Mouse (Mus musculus): ENCODE measurements around the gene Xlr4b.
A peak's percentile ranks its signal among the peaks of the same experiment; 100 is the strongest.
"Not testable (repeated sequence)": the region's sequence is repeated elsewhere in the genome, so short reads cannot be mapped to it uniquely, and the experiment has no call there.

The Xlr4b gene

DNA sequence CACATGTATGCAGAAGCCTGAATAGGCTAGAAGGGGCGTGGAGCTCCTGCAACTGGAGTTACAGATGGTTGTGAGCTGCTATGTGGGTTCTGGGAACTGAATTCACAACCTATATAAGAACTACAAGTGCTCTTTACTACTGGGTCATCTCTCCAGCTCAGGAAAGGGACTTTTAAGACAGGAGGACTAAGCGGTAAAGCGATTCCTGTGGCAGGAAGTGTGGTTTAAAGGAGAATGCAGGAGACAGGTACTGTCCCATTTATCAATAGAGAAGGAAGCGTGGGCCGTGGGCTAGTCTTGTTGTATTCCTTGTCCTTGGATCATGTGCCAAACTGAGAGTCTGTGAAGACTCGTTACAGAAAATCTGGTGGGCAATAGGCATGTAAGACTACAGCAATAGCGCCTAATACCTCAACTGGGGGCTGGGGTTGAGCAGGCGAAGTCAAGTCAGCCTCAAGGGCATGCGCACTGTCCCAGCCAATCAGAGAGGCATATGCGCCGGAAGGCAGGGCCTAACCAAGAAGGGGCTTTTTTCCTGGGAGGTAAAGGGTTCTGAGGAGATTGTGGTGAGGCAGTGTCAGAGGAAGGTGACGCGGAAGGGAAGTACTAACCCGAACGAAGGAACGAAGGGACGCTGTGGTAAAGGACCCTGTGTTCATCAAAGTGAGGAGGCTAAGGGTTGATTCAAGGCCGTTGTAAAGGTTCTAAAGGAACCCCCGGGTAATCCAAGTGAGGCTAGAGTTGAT is at the start of gene Xlr4b:
TSS of gene Xlr4b (plus strand) at position 515 of the 746 bp plus-strand sequence.
- not testable (repeated sequence) for DNase-seq

DNA sequence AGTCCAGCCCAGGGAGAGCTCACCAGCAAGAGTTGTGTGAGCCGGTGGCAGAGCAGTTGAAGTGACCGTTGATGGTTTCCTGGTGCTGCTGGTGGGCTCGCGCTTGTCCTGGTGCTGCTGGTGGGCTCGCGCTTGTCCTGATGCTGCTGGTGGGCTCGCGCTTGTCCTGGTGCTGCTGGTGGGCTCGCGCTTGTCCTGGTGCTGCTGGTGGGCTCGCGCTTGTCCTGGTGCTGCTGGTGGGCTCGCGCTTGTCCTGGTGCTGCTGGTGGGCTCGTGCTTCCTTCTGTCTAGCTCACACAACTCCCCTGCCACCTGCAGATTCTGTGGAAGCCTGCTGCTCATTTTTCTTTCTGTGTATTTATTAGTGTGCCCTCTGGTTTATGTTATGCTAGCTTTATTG is 37.2 kb upstream of the Xlr4b start, which contains the start of gene Spin2d:
TSS of gene Spin2d (minus strand) at position 101 of the 400 bp plus-strand sequence.
- DNase-seq: not testable (repeated sequence)

DNA sequence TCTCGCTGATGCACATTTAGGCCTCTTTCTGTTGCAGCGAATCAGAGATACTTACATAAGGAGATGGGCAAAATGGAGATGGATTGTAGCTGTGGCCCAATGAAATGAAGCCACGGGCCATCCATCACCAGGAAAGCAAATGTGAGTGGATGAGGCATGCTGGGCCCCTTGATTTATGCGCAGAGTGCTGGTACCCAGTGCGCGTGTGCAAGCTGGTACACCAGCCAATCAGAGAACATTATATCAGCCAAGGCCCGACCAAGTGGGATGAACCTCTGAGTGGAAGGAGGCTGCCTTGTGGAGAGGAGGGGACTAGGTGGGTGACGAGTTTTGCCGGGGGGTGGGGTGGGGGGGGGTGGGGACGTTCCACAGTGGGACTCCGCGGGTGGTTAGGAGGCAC is 22.2 kb upstream of the Xlr4b start, which contains the start of gene Xlr3b:
TSS of gene Xlr3b (plus strand) at position 274 of the 400 bp plus-strand sequence.
- DNase-seq: peak in 1 of 2 experiments; percentile 29

DNA sequence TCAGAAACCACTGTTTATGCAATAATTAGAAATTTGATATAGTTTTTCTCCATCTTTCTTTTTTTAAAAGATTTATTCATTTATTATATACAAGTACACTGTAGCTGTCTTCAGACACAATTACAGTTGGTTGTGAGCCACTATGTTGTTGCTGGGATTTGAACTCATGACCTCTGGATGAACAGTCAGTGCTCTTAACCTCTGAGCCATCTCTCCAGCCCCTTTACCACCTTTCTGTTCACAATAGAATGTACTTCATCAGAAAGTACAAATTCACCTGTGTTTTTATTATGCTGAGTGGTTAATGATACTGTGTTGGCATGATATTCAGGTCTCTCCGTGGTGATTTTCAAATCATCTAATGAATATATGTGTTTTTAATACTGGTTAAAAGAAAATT is 11.2 kb downstream of the Xlr4b start:
- no peak for DNase-seq

DNA sequence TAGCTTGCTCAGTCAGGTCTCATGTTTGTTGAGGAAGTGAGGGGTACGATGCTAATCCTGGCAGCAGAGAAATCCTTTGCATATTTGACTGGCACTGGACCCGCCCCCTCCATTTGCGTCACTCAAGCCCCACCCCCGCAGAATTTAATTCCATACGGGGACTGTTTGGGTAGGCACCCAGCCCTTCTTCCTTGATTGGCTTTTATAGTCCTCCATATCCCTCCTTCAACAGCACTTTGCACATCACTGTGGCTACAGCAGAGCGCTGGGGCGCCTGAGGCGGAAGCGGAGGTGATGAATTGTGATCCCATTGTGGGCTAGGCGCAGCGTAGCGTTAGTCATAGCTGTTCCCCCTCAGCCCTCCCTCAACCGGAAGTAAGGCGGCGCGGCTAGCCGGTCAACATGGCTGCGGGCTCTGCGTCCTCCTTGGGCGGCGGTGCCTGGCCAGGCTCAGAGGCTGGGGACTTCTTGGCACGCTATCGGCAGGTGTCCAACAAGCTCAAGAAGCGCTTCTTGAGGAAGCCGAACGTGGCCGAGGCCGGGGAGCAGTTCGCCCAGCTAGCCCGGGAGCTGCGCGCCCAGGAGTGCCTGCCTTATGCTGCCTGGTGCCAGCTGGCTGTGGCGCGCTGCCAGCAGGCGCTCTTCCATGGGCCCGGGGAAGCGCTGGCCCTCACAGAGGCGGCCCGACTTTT is 13.9 kb downstream of the Xlr4b start, which contains the start of gene F8a:
TSS of gene F8a (plus strand) at position 378 of the 692 bp plus-strand sequence.
- peak; percentile 82 to 84 for DNase-seq

DNA sequence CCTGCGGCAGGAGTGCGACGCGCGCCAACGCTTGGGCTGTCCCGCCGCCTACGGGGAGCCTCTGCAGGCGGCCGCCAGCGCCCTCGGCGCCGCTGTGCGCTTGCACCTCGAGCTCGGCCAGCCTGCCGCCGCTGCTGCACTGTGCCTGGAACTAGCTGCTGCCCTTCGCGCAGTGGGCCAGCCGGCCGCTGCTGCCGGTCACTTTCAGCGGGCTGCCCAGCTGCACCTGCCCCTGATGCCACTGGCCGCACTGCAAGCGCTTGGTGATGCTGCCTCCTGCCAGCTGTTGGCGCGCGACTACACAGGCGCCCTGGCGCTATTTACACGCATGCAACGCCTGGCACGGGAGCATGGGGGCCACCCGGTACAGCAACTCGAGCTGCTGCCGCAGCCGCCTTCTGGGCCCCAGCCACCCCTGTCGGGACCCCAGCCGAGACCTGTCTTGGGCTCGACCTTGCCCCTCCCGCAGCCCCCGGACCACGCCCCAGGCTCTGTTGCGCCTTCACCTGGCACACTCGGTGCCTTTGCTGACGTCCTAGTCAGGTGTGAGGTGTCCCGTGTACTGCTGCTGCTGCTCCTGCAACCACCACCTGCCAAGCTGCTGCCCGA is 14.6 kb downstream of the Xlr4b start:
- peak in 1 of 2 experiments; percentile 71 for DNase-seq

DNA sequence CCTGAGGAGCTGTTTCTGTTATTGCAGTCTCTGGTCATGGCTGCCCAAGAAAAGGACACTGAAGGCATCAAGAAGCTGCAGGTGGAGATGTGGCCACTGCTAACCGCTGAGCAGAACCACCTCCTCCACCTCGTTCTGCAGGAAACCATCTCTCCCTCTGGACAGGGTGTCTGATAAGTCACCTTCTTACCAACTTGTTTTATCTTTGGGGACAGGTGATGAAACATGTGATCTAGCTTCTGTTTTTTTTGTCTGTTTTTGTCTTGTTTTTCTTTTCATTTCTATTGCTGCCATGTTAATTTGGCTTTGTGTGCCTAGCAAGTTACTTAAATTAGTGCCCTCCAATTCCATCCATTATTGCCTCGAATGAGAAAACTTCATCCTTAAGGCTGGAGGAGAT is 15.2 kb downstream of the Xlr4b start:
- no peak for DNase-seq

DNA sequence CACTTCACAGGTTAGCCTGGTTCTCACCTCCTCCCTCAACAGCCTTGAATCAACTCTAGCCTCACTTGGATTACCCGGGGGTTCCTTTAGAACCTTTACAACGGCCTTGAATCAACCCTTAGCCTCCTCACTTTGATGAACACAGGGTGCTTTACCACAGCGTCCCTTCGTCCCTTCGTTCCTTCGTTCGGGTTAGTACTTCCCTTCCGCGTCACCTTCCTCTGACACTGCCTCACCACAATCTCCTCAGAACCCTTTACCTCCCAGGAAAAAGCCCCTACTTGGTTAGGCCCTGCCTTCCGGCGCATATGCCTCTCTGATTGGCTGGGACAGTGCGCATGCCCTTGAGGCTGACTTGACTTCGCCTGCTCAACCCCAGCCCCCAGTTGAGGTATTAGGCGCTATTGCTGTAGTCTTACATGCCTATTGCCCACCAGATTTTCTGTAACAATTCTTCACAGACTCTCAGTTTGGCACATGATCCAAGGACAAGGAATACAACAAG is 28.7 kb downstream of the Xlr4b start, which contains the start of gene Xlr4c:
TSS of gene Xlr4c (minus strand) at position 310 of the 505 bp plus-strand sequence.
- not testable (repeated sequence) for DNase-seq

DNA sequence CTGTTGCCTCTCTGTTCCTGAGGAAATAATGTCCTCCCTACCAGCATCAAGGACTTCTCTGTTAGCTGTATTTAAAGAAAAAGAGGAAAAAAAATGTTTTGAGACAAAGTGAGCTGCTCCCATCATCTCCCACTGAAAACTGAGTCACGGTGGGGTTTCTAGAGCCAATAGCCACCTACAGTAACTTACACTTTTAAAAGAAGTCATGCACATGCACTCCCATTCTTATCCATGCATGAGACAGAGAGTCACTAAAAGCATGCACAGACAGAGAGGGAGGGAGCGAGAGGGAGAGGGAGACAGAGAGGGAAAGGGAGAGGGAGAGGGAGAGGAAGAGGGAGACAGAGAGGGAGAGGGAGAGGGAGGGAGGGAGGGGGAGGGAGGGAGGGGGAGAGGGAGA is 48.3 kb downstream of the Xlr4b start:
- DNase-seq: not testable (repeated sequence)

DNA sequence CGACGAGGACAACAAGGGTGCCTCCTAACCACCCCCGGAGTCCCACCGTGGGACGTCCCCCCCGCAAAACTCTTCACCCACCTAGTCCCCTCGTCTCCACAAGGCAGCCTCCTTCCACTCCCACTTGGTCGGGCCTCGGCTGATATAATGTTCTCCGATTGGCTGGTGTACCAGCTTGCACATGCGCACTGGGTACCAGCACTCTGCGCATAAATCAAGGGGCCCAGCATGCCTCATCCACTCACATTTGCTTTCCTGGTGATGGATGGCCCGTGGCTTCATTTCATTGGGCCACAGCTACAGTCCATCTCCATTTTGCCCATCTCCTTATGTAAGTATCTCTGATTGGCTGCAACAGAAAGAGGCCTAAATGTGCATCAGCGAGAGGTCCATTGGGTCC is 51.1 kb downstream of the Xlr4b start, which contains the start of gene Xlr3c:
TSS of gene Xlr3c (minus strand) at position 121 of the 400 bp plus-strand sequence.
- not testable (repeated sequence) for DNase-seq
